Mouse (Mus musculus): Measurements from ENCODE around the gene Angel1. TPM values are rescaled to one million over a fixed set of nuclear protein-coding genes. Genes with fewer than 3 reads are reported as not detected.

Angel1 gene
- polyA plus RNA-seq, 1 experiment from 2014 or later: 8.4 TPM

GRCm38 (mm10) chr12:86767868-86768631 is 41.8 kb upstream of the Angel1 start:
- no peaks in the 10 kb centered on the region for H3K9me3 ChIP-seq (ENCODE audit: control insufficient read depth, low read length)
- no peak for ATAC-seq (ENCODE audit: low FRiP score)
- H3K4me2 ChIP-seq (replicated peaks; ENCODE audit: low read depth, low read length): no peak overlapping the region
- peaks cover 2% of the 10 kb centered on the region; the same call in 1 of the 2 replicates for H3K27me3 ChIP-seq (ENCODE audit: control insufficient read depth, insufficient read depth, low read length)
- peak; percentile 81 for DNase-seq (ENCODE audit: low spot score)
- H3K27ac ChIP-seq (ENCODE audit: low read depth, low read length): no peak overlapping the region
- H3K4me1 ChIP-seq (replicated peaks; ENCODE audit: control insufficient read depth, insufficient read depth, low read length): no peaks in the 10 kb centered on the region; the same call in 1 of the 2 replicates
- no peak overlapping the region for H3K9ac ChIP-seq (ENCODE audit: low read depth, low read length)
- WGBS: 36% methylated on average over 20 of the region's 20 CpGs
- H3K4me3 ChIP-seq (ENCODE audit: low read depth, low read length): no peak overlapping the region
- no peaks in the 10 kb centered on the region for H3K36me3 ChIP-seq (ENCODE audit: control insufficient read depth, insufficient read depth, low read length)

- H3K9me3 ChIP-seq (ENCODE audit: control insufficient read depth, low read length): no peaks in the 10 kb centered on the region
- no peak for ATAC-seq (ENCODE audit: low FRiP score)
- H3K4me2 ChIP-seq (replicated peaks; ENCODE audit: low read depth, low read length): no peak overlapping the region
- no peak overlapping the region for H3K4me3 ChIP-seq (ENCODE audit: low read depth, low read length)
- H3K27me3 ChIP-seq (ENCODE audit: control insufficient read depth, insufficient read depth, low read length): peaks cover 2% of the 10 kb centered on the region; the same call in 1 of the 2 replicates
- no peaks in the 10 kb centered on the region for H3K36me3 ChIP-seq (ENCODE audit: control insufficient read depth, insufficient read depth, low read length)
- 94% methylated on average over 8 of the region's 8 CpGs for WGBS
- DNase-seq (ENCODE audit: low spot score): no peak
- no peak overlapping the region for H3K27ac ChIP-seq (ENCODE audit: low read depth, low read length)
- H3K9ac ChIP-seq (ENCODE audit: low read depth, low read length): no peak overlapping the region
- no peaks in the 10 kb centered on the region; the same call in 1 of the 2 replicates for H3K4me1 ChIP-seq (replicated peaks; ENCODE audit: control insufficient read depth, insufficient read depth, low read length)
Measured at GRCm38 (mm10) chr12:86766467-86766866, 40.2 kb upstream of the Angel1 start.

- H3K9ac ChIP-seq (ENCODE audit: low read depth, low read length): no peak overlapping the region
- no peaks in the 10 kb centered on the region for H3K9me3 ChIP-seq (ENCODE audit: control insufficient read depth, low read length)
- ATAC-seq (ENCODE audit: low FRiP score) (no peak), DNase-seq (ENCODE audit: low spot score) (no peak)
- no peak overlapping the region for H3K4me2 ChIP-seq (replicated peaks; ENCODE audit: low read depth, low read length)
- WGBS: 78% methylated on average over 6 of the region's 6 CpGs
- H3K4me3 ChIP-seq (ENCODE audit: low read depth, low read length): no peak overlapping the region
- H3K27ac ChIP-seq (ENCODE audit: low read depth, low read length): no peak overlapping the region
- H3K36me3 ChIP-seq (ENCODE audit: control insufficient read depth, insufficient read depth, low read length): no peaks in the 10 kb centered on the region
- H3K4me1 ChIP-seq (replicated peaks; ENCODE audit: control insufficient read depth, insufficient read depth, low read length): no peaks in the 10 kb centered on the region
- H3K27me3 ChIP-seq (ENCODE audit: control insufficient read depth, insufficient read depth, low read length): no peaks in the 10 kb centered on the region
Measured at GRCm38 (mm10) chr12:86764060-86764459, 37.8 kb upstream of the Angel1 start.

- Histone ChIP-seq H3K27me3 (ENCODE audit: control insufficient read depth, insufficient read depth, low read length) (no peaks in the 10 kb centered on the region), H3K4me3 (ENCODE audit: low read depth, low read length) (no peak overlapping the region), H3K36me3 (ENCODE audit: control insufficient read depth, insufficient read depth, low read length) (no peaks in the 10 kb centered on the region), H3K9me3 (ENCODE audit: control insufficient read depth, low read length) (no peaks in the 10 kb centered on the region), H3K4me1 (replicated peaks; ENCODE audit: control insufficient read depth, insufficient read depth, low read length) (no peaks in the 10 kb centered on the region), H3K9ac (ENCODE audit: low read depth, low read length) (no peak overlapping the region), H3K27ac (ENCODE audit: low read depth, low read length) (no peak overlapping the region), H3K4me2 (replicated peaks; ENCODE audit: low read depth, low read length) (no peak overlapping the region)
- DNase-seq (ENCODE audit: low spot score): no peak
- WGBS: 70% methylated on average over 13 of the region's 13 CpGs
- ATAC-seq (ENCODE audit: low FRiP score): no peak
Measured at GRCm38 (mm10) chr12:86761036-86761435, 34.8 kb upstream of the Angel1 start.

GRCm38 (mm10) chr12:86734319-86734810 is 8.1 kb upstream of the Angel1 start, which contains the start of gene Lrrc74a:
TSS of gene Lrrc74a (plus strand) at chr12:86734369.
- no peaks in the 10 kb centered on the region for H3K36me3 ChIP-seq (ENCODE audit: control insufficient read depth, insufficient read depth, low read length)
- DNase-seq (ENCODE audit: low spot score) (no peak), ATAC-seq (ENCODE audit: low FRiP score) (no peak)
- no peaks in the 10 kb centered on the region for H3K4me1 ChIP-seq (replicated peaks; ENCODE audit: control insufficient read depth, insufficient read depth, low read length)
- no peaks in the 10 kb centered on the region for H3K27me3 ChIP-seq (ENCODE audit: control insufficient read depth, insufficient read depth, low read length)
- H3K9me3 ChIP-seq (ENCODE audit: control insufficient read depth, low read length): no peaks in the 10 kb centered on the region
- WGBS: 87% methylated on average over 8 of the region's 8 CpGs
- H3K4me3 ChIP-seq (ENCODE audit: low read depth, low read length): no peak within 1 kb of the TSS
- H3K27ac ChIP-seq (ENCODE audit: low read depth, low read length): no peak within 1 kb of the TSS
- H3K4me2 ChIP-seq (replicated peaks; ENCODE audit: low read depth, low read length): no peak within 1 kb of the TSS
- no peak within 1 kb of the TSS for H3K9ac ChIP-seq (ENCODE audit: low read depth, low read length)

- ATAC-seq (ENCODE audit: low FRiP score) (peak; percentile 23), DNase-seq (ENCODE audit: low spot score) (no peak)
- H3K9me3 ChIP-seq (ENCODE audit: control insufficient read depth, low read length): no peaks in the 10 kb centered on the region
Measured at GRCm38 (mm10) chr12:86725706-86726105, 554 bp downstream of the Angel1 start.

GRCm38 (mm10) chr12:86724300-86724699 is 2.0 kb downstream of the Angel1 start:
- DNase-seq (ENCODE audit: low spot score) (no peak), ATAC-seq (ENCODE audit: low FRiP score) (no peak)
- Histone ChIP-seq H3K27ac (ENCODE audit: low read depth, low read length) (no peak overlapping the region), H3K9me3 (ENCODE audit: control insufficient read depth, low read length) (no peaks in the 10 kb centered on the region), H3K27me3 (ENCODE audit: control insufficient read depth, insufficient read depth, low read length) (no peaks in the 10 kb centered on the region), H3K9ac (ENCODE audit: low read depth, low read length) (no peak overlapping the region), H3K4me3 (ENCODE audit: low read depth, low read length) (no peak overlapping the region), H3K4me2 (replicated peaks; ENCODE audit: low read depth, low read length) (no peak overlapping the region), H3K4me1 (replicated peaks; ENCODE audit: control insufficient read depth, insufficient read depth, low read length) (0 out of 2 replicates have a peak, but pooled peaks cover 2% of the 10 kb centered on the region), H3K36me3 (ENCODE audit: control insufficient read depth, insufficient read depth, low read length) (no peaks in the 10 kb centered on the region)
- WGBS: 76% methylated on average over 2 of the region's 2 CpGs

More at GRCm38 (mm10) chr12:86725706-86726105, 554 bp downstream of the Angel1 start:
- under 1% methylated on average over 19 of the region's 19 CpGs for WGBS
- H3K27ac ChIP-seq (ENCODE audit: low read depth, low read length): no peak overlapping the region
- H3K4me1 ChIP-seq (replicated peaks; ENCODE audit: control insufficient read depth, insufficient read depth, low read length): 0 out of 2 replicates have a peak, but pooled peaks cover 2% of the 10 kb centered on the region
- H3K4me2 ChIP-seq (replicated peaks; ENCODE audit: low read depth, low read length): peak overlapping the region; percentile 85
- H3K36me3 ChIP-seq (ENCODE audit: control insufficient read depth, insufficient read depth, low read length): no peaks in the 10 kb centered on the region
- H3K4me3 ChIP-seq (ENCODE audit: low read depth, low read length): peak overlapping the region; percentile 59
- H3K9ac ChIP-seq (ENCODE audit: low read depth, low read length): peak overlapping the region; percentile 61
- no peaks in the 10 kb centered on the region for H3K27me3 ChIP-seq (ENCODE audit: control insufficient read depth, insufficient read depth, low read length)

GRCm38 (mm10) chr12:86721453-86721852 is 4.8 kb downstream of the Angel1 start:
- Histone ChIP-seq H3K4me3 (ENCODE audit: low read depth, low read length) (no peak overlapping the region), H3K27me3 (ENCODE audit: control insufficient read depth, insufficient read depth, low read length) (no peaks in the 10 kb centered on the region), H3K36me3 (ENCODE audit: control insufficient read depth, insufficient read depth, low read length) (no peaks in the 10 kb centered on the region), H3K9ac (ENCODE audit: low read depth, low read length) (no peak overlapping the region), H3K9me3 (ENCODE audit: control insufficient read depth, low read length) (no peaks in the 10 kb centered on the region), H3K27ac (ENCODE audit: low read depth, low read length) (no peak overlapping the region), H3K4me2 (replicated peaks; ENCODE audit: low read depth, low read length) (no peak overlapping the region), H3K4me1 (replicated peaks; ENCODE audit: control insufficient read depth, insufficient read depth, low read length) (0 out of 2 replicates have a peak, but pooled peaks cover 2% of the 10 kb centered on the region)
- 89% methylated on average over 5 of the region's 5 CpGs for WGBS
- no peak for DNase-seq (ENCODE audit: low spot score)
- ATAC-seq (ENCODE audit: low FRiP score): no peak

Data from hindbrain, embryonic 11.5 days (tissue).